ENCODE assay signal across 23 mouse cellular contexts in genomic region chr1:138538217-138538616, GRCm38 (mm10).
"Had no signal": no experiment of that assay in that cellular context is flagged by ENCODE, and none has a peak within 500 bp of the region (broad histone marks: within the 10 kb centered on the region; RNA-seq: fewer than 3 reads in every experiment).

No protein-coding gene starts in this region.

- H3K4me1 ChIP-seq: hindbrain, embryonic 15.5 days; liver, embryonic 12.5 days had no signal

- H3K9me3 ChIP-seq: heart, embryonic 13.5 days; heart, embryonic 15.5 days; hindbrain, embryonic 13.5 days; hindbrain, embryonic 15.5 days; limb, embryonic 13.5 days; limb, embryonic 15.5 days; liver, embryonic 12.5 days had no signal

- H3K4me2 ChIP-seq: heart, embryonic 11.5 days; heart, embryonic 13.5 days; heart, embryonic 15.5 days; hindbrain, embryonic 13.5 days; hindbrain, embryonic 15.5 days; limb, embryonic 13.5 days; limb, embryonic 15.5 days; liver, embryonic 12.5 days had no signal

- ATAC-seq: hindbrain, postnatal 0 days; intestine, embryonic 16.5 days; liver, embryonic 12.5 days had no signal

- DNase-seq: gastrocnemius, postnatal 14 days; gastrocnemius, postnatal 36 days; heart, adult 11 months; heart, adult 2 months; heart, postnatal 14 days; heart, postnatal 36 days; kidney, adult 11 months; kidney, adult 2 months; kidney, postnatal 14 days had no signal

- H3K36me3 ChIP-seq: heart, embryonic 13.5 days; heart, embryonic 15.5 days; hindbrain, embryonic 13.5 days; hindbrain, embryonic 15.5 days; limb, embryonic 13.5 days; limb, embryonic 15.5 days; liver, embryonic 12.5 days had no signal

- H3K27ac ChIP-seq: heart, adult 2 months; heart, embryonic 13.5 days; heart, embryonic 15.5 days; hindbrain, embryonic 13.5 days; hindbrain, embryonic 15.5 days; hindbrain, postnatal 0 days; kidney, postnatal 0 days; layer of hippocampus, adult 2 months; left cerebral cortex, adult 2 months; limb, embryonic 13.5 days; limb, embryonic 15.5 days; liver, embryonic 12.5 days; liver, embryonic 14.5 days had no signal

- H3K4me3 ChIP-seq: heart, adult 2 months; heart, embryonic 13.5 days; heart, embryonic 15.5 days; hindbrain, embryonic 13.5 days; hindbrain, embryonic 15.5 days; layer of hippocampus, adult 2 months; left cerebral cortex, adult 2 months; limb, embryonic 13.5 days; limb, embryonic 15.5 days; liver, embryonic 12.5 days had no signal

- H3K27me3 ChIP-seq: heart, embryonic 13.5 days; heart, embryonic 15.5 days; hindbrain, embryonic 13.5 days; hindbrain, embryonic 15.5 days; limb, embryonic 13.5 days; limb, embryonic 15.5 days; liver, embryonic 12.5 days had no signal

- H3K9ac ChIP-seq: heart, embryonic 13.5 days; heart, embryonic 15.5 days; hindbrain, embryonic 13.5 days; hindbrain, embryonic 15.5 days; limb, embryonic 13.5 days; limb, embryonic 15.5 days; liver, embryonic 12.5 days; liver, embryonic 14.5 days had no signal
